Mouse (Mus musculus) heart, adult 18-20 months (tissue): Measurements from ENCODE around the gene Pde4d. TPM values are rescaled to one million over a fixed set of nuclear protein-coding genes. Genes with fewer than 3 reads are reported as not detected.
"Not testable (repeated sequence)": the region's sequence is repeated elsewhere in the genome, so short reads cannot be mapped to it uniquely, and the experiment has no call there.

Experiments used
- DNase-seq, 2 experiments: peaks; one replicate each; pipeline ENCODE4 v3.0.0; 2021 to 2022; ENCODE audit warnings: mixed read lengths in 1 of 2
- total RNA-seq, 2 experiments: library from RNA; stranded (reverse); gene quantifications; 2 replicates each; pipeline ENCODE4 v1.2.3; 2021

Gene Pde4d
- total RNA-seq, 2 experiments from 2014 or later: 35.4 to 40.4 TPM

DNA sequence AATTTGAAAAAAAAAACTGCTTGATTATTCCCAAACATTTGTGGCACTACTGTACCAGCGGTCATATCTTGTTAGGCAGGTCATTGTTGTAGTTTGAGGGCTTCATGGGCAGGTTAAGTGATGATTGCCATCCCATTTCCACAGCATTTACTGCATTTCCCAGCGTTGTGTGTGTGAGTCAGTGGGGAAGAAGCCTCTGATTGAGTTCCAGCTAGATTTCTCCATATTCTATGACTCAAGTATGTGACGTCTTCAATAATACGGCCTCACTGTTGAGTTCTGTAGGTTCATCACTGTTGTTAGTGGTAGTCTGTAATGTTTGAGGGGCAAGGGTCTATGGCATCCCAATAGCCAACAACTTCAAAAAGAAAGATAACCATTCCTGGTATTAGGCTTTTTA is 255.7 kb downstream of the Pde4d start:
- DNase-seq: no peak

DNA sequence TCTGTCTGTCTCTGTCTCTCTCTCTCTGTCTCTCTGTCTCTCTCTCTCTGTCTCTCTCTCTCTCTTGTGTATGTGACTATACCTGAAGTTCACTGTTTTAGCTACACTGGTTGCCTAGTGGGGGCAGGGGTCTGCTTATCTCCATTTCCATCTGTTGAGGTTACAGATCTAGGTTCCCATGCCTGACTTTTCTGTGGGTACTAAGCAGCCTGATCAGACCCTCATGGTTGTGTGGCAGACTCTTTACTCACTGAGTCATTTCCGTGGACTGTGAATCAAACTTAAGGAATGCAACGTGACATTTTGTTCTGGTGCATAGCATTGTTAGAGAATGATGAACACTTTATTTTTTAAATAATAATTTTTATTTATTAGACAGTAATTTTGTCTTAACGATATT is 264.3 kb downstream of the Pde4d start:
- no peak for DNase-seq

DNA sequence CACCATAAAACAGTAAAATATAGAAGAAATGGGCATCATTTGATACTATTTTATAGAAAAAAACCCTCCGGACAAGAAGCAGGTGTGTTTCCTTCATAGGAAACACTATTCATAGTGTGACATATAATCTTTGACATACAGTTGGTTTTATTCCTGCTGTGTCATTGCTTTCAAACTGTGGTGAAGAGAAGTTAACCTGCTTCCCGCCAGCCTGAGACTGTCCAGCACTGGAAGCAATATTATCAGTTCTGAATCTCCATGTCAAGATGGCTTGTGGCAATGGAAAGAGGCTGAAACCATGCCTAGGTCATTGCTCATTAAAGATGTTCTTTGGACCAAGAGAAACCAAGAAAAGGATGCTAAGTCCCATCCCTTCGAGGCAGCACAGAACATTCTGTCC is 265.3 kb downstream of the Pde4d start:
- DNase-seq: no peak

DNA sequence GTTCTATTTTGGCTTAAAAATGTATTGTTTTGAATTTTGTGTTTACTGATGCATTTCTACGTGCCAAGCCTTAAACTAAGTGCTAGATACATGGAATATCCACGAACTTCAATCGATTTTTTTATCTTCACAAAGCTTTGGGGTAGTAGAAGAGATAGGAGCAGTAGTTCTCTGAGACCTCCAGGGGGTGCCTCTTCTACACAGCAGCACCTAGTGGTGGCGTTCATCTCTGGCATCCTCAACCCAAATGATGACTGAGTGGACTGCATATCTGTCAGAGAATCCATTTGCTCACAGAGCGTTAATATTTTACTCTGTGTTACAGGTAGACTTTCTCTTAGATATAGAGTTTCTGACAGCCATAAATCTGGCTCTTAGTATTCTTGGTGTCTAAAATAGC is 272.5 kb downstream of the Pde4d start:
- peak in 1 of 2 experiments; percentile 19 for DNase-seq

DNA sequence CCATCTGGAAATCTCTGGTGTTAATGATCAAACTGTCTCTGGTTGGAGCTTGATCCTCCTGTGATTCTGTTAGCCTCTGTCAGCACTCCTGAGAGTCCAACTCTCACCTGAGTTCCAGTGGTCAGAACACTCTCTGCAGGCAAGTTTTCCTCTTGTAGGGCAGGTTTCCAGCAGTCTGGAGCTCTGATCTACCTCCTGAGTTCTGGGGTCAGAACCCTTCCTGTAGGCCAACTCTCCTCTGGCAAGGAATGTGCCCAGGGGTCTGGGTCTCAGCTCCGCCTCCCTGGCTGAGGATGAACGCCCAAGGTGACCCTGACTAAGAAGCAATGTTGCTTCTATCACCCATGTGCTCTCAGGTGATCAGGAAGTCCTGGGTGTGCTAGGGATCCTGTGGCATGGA is 284.6 kb downstream of the Pde4d start:
- DNase-seq: not testable (repeated sequence)

DNA sequence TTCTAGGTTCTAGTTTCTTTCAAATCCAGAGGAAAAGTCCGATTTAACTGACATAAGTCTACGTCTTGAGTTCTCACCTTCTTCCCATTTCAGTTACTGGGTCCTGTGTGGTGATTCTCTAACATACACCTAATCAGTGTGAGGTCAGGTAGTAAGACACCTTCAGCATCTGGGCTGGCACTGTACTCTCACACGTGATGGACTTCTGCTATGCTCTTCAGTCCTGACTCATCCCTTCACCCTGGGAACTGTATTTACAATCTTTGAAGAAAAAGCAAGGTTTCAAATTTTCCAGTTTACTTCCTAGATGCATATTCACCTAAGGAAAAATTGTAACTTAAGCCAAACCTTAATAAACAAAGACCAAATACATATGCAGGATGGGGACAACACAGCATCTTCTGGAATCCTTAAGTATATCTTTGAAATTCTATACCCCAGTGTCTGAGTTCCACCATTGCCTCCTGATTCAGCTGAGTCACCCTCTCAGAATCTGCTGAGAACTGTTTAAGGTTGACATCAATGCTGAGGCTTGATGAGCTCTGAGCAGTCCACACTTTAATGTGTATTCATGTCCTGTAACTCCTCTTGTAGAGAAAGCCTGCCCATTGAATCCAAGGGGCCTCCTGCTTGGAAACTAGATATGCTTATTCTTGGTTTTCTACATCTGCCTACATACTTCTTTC is 301.6 kb downstream of the Pde4d start:
- DNase-seq: no peak

DNA sequence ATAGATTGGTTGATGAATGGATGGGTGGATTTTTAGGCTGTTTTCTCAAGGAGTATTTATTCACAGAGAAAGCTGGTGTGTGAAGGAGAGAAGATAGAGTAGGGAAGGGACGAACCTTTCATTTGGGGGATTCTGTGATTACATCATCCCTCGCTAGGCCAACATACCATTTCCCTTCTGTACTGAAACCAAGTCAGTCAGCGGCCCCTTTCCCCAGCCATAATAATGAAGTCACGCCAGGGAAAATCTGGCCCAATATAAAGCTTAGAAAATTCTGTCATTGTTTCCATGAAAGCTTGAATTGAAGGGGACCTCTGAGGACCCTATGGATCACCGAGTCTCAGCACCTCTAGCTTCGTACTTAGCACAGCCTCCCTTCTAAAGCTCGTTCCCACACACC is 307.7 kb downstream of the Pde4d start:
- DNase-seq: no peak

DNA sequence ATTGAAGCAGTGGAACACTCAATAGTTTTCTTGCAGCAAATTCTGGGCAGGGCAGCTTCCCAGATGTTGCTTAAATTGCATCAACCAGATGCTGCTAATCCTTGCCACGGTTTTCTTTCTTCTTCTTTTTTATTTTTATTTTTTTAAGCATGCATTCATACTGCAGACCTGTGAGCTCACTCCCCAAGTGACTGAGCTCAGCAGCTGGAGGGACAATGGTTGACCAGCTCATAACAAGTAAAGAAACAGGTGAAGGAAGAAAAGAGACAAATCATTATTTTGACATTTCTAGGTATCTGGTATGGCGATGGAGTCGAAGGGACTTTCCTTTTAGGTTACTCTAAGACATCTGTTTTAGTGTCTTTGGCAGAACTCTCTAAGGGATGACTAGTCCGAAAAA is 308.6 kb downstream of the Pde4d start:
- no peak for DNase-seq

DNA sequence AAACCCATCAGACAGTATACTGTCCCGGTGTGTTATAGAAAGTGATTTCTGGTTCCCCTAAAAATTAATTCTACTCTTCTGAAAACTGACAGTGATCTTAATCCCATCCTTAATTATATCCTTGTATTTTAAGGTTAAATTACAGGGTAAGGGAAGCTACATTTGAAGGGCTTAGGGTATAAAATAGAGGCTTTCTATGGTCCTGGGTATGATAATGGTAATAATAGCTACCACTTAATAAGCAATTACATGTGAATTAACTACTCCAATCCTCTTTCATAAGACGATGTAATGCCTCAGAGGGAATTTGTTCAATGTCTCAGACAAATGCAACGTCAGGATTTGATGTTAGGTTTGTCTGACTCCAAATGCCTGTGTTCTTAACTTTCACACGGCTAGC is 309.4 kb downstream of the Pde4d start:
- no peak for DNase-seq

DNA sequence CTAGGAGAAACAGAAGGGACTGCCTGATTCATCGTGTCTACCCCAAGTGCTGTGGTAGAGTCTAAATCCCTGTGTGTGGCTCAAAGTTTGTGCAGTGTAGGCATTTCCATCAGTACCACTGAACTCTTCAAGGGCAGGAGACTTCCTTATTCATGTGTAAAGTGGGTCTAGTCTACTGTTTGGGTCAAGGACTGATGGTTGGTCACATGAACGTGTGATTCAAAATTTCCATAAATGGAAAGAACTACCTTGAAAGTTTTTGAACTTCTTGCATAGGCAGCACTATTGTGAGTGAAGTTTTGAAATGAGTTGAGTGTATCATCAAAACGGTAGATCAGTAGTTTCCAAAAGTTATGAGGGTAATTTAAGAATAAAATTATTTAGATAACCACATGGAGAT is 313.5 kb downstream of the Pde4d start:
- DNase-seq: no peak

DNA sequence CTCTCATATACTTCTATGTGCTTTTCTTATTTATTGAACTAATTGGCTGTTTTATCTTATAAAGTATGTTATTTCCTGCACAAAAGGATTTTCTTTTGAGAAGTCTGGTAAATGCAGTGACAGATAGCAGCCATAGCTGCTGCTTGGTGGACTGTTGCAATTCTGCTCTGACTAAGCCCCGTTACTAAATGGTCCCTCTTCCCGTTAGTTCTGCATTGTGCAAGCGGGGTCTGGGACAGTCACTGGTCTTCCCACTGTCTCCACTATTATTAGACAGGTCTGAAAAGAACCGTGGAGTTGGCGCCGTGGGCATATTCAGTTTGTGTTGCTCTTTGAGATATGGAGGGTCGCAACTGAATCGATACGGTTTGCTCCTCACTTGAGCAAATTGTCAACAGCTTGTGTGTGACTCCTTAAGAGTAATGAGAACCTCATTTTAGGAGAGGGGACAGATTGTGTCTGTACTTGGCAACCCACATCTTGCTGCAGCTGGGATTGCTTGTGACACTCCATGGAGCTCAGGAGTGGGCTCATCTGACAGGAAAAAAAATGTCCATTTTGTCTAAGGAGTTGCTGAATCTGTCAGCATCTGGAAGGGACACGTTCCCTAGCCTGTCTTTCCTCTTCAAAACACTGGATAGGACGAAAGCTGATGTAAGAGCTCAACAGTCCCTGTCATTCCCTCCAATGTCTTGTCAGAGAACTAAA is 316.4 kb downstream of the Pde4d start:
- DNase-seq: no peak

DNA sequence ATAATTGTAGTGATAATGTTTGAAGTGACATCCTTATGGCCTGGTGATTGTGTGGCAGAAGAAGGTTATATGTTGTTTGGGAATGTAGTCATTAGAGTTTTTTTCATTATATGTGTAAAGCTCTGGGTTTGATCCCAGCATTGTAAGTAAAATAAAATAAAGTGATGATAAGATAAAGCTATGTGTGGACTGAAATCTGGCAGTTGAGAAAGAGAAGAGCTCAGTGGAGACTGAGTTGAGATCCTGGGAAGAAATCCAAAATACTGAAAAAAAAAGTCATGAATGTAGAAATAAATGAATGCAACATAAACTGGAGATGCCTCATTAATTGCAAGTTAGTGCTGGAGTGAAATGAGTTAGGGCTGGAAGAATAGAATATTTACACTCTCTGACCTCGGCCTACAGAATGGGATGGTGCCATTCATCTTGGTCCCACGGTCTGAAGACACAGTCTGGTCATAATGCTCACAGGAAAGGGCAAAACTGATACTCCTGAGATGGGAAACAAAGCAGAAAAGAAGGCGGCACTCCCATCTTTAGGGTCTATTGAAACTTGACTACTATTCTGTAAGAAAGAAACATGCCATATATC is 319.8 kb downstream of the Pde4d start:
- no peak for DNase-seq

DNA sequence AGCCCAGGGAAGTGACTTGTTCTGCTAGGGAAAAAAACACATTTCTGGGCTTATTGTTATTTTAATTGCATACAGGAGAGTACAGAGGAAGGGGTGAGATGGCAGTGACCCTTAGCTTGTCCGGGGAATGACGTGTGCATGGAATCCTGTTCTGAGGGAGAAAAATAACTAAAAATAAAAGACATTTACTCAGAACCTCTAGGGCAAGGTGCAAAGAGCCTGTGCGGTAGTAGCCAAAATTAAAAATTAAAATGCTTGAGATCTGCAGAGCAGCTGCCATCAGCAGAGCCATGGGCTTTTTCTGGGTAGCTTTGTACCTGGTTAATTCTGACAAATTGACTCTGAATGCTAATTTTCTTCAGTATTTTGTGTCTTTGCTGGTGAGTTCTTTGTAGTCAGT is 322.6 kb downstream of the Pde4d start:
- DNase-seq: no peak

DNA sequence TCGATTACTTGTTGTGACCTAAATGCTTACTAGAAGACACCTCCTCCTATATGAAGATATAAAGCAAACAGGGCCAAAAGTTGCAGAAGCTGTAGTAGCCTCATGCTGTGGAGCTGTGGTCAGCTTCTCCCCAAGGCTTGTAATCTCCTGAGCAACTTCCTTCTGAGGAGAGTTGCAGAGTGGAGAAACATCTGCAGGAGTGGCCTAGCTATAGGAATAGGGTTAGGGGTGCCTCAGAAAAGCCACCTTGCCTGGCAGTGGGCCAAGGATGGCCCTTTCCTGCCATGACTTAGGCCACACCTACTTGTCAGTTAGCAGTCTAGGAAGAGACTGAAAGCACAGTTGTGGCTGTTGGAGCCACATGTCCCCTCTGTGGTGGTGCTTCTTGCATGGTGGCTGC is 325.2 kb downstream of the Pde4d start:
- DNase-seq: no peak

DNA sequence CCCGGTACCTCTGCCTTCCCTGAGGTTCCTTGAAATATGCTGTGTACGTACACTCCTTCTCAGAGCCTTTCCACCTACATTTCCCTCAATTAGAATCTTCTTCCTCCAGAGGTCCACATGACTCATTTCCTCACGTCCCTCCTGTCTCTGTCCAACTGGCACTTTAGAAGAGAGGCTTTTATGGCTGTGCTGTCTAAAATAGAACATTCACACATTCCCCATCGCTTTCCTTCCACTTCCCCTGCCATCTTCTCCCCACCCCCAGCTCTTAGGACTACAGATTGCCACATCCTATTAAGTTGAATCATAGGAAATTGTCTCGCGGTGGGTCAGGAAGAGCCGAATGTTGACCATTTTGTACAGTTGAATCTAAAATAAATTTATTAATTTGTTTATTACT is 326.1 kb downstream of the Pde4d start:
- no peak for DNase-seq

DNA sequence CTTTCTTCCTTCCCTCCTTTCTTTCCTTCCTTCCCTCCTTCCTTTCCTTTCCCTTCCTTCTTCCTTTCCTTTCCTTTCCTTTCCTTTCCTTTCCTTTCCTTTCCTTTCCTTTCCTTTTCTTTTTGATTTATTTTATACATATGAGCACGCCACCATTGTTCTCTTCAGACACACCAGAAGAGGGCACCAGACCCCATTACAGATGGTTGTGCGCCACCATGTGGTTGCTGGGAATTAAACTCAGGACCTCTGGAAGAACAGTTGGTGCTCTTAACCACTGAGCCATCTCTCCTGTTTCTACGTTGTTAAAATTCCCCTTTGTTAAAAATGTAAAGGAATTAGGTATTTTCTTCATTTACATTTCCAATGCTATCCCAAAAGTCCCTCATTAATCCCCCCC is 347.9 kb downstream of the Pde4d start:
- not testable (repeated sequence) for DNase-seq

DNA sequence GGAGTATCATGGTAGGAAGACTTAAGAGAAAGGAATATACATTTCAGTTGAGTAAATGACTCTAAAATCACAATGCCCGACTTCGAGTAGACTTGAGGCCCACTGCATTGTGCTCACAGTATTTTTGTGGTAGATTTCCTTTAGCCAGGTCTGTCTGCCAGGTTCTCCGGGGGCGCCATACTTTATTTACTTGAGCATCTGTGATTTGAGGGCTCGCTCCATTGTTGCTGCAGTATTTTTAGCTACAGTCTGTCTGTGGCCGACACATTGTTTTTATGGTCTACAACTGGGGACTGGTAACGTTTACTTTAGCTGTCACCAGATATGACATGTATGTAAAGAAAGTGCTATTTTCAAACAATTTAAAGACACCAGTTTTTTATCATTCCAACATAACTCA is 359.4 kb downstream of the Pde4d start:
- DNase-seq: no peak

DNA sequence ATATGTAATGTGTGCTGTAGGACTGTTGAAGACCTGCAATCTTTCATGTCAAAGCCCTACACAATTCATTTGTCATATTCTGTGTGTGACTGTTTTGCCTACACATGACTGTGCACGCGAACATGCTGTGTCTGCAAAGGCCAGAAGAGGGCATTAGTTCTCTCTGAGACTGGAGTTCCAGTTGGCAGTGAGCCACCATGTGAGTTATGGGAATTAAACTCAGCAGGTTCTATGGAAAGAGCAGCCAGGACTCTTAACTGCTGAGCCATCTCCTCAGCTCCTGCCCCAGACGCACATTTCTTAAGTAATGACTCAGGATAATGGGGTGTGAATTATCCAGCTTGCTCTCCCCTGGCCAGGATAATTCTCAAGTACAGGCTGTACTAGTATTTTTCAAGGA is 363.2 kb downstream of the Pde4d start:
- DNase-seq: peak in 1 of 2 experiments; percentile 5

DNA sequence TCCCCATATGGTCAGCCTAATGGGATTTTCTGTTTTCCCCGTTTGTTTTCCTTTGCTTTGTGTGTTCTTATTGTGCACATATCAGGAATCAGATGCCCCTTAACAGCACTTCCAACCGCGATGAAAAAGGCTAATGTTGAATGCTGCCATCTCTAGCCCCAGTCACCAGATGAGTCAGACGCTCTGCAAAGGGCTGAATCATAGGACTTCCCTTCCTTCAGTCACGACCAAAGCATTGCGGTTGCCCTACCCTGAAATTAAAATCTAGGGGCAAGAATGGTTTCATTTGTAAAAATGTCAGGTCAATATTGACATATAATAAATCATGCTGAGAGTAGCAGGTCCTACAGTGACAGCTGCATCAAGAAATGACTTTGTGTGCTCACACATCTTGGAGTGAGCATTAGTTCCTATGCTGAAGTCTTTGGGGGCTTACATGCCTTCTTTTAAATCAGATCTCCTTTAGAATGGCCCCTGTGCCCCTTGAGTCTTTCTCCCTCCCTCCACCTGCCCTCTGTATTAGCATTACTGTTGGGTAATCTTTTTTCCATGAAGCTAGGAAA is 370.2 kb downstream of the Pde4d start:
- no peak for DNase-seq

DNA sequence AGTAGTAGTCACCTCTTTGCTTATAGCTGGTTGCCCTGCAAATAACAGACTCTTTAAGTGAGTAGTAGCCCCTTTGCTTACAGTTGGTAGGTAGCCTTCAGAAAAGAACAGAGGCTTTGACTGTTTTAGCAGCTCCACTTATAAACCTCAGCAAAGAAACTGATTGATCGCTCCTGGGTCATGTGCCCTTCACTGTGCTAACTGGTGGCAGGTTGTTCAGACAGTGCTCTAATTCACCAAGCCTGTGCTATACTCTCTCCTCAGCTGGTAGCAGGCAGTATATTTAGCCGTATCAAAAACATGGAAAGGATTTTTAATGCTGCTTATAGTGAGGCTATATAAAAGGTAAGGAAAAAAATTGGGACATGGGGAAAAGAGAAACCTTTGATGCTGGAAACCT is 370.7 kb downstream of the Pde4d start:
- no peak for DNase-seq

DNA sequence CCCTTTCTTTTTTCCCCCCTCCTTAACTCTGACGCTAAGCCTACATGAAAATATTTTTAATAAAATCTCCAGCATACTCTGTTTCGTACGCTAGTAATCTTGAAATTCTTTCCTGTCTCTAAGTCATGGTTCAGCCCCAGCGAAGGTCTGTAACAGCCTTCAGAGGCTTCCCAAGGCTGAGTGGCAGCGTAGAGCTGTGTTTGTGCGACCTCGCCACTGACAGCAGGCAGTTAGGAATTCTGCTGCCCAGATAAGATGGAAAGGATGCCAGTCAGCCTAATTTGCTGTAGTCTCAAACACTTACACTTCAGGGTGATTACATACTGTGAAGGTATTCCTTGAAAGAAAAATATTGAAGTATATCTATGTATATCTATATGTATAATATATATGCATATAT is 371.5 kb downstream of the Pde4d start:
- no peak for DNase-seq

DNA sequence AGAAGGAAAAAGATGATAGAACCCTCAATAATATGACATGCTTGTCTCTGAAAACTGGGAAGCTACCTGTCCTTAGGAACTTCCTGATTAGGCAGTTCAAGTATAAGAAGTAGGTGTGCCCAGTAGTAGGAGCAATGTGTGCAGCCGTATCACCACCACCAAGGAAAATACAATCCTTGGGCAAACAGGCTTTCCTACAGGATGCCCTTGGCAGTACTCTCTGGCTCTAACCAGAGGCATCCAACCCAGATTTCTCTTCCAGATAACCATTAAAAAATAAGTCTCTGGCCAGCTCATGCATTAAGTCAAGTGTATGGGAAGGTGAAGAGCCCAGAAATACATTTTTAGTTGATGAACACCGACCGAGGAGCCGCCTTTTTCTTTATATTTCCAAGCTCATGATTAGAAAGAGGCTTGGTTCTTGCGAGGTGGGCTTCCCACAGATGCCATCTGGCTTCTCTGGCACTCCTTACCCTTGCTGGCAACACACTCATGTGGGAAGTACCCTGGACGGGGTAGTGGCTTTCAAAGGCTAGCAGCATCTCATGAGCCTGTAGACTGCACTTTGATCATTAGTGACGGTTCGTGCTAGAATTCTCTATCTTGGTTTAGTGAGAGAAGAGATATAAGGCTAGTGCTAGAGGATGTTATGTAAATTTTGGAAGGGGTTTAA is 375.0 kb downstream of the Pde4d start:
- no peak for DNase-seq

DNA sequence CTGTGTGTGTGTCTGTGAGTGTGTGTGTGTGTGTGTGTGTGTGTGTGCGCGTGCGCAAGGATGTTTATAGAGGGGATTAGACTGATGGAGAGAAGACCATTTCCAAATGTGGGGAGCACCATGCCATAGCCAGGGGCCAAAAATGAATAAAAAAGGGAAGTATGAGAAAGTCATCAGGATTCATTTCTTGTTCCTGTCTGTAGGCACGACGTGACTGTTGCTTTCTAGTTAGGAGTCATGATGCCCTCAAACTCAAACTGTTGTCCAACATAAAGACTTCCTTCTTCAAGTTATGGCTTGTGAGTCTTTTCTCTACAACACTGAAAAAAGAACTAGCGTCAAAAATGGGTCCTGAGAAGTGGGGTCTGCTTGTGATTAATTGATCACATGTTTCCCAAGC is 375.8 kb downstream of the Pde4d start:
- DNase-seq: no peak
